Mouse (Mus musculus) gastrocnemius, postnatal 14 days (tissue): ENCODE measurements around the gene Txndc12. TPM values are rescaled to one million over a fixed set of nuclear protein-coding genes. Genes with fewer than 3 reads are reported as not detected.

Experiments
- DNase-seq: peaks from one replicate; pipeline ENCODE4 v3.0.0; 2021; ENCODE audit warnings: mixed read lengths
- intact Hi-C: fragments of 180-260 bp; cut with DNase I; formaldehyde crosslinking; loops from one replicate; pipeline ENCODE4 v1.15.1; 2025; ENCODE audit warnings: low total_unique reads
- long read RNA-seq, 2 experiments: library from polyadenylated mRNA; stranded (forward); transcript quantifications; one replicate each; pipeline ENCODE4 v2.0.0; 2021
- total RNA-seq, 2 experiments: library from RNA; stranded (reverse); gene quantifications; 2 replicates each; pipeline ENCODE4 v1.2.3; 2021

The Txndc12 gene
- 10 to 100 TPM; 16.9 to 19.2 TPM for total RNA-seq
- long read RNA-seq, experiment 1, transcript Txndc12-201 (7 exons, 1,359 nt), result major isoform, 7 of 8 reads
- long read RNA-seq, experiment 1, partial matches to known transcripts, result 0 of 8 reads
- long read RNA-seq, experiment 1, other reads (novel, unspliced or antisense), result 1 of 8 reads
- long read RNA-seq, experiment 2, transcript Txndc12-201 (7 exons, 1,359 nt), result major isoform, 13 of 15 reads
- long read RNA-seq, experiment 2, partial matches to known transcripts, result 1 of 15 reads
- long read RNA-seq, experiment 2, other reads (novel, unspliced or antisense), result 1 of 15 reads

DNA sequence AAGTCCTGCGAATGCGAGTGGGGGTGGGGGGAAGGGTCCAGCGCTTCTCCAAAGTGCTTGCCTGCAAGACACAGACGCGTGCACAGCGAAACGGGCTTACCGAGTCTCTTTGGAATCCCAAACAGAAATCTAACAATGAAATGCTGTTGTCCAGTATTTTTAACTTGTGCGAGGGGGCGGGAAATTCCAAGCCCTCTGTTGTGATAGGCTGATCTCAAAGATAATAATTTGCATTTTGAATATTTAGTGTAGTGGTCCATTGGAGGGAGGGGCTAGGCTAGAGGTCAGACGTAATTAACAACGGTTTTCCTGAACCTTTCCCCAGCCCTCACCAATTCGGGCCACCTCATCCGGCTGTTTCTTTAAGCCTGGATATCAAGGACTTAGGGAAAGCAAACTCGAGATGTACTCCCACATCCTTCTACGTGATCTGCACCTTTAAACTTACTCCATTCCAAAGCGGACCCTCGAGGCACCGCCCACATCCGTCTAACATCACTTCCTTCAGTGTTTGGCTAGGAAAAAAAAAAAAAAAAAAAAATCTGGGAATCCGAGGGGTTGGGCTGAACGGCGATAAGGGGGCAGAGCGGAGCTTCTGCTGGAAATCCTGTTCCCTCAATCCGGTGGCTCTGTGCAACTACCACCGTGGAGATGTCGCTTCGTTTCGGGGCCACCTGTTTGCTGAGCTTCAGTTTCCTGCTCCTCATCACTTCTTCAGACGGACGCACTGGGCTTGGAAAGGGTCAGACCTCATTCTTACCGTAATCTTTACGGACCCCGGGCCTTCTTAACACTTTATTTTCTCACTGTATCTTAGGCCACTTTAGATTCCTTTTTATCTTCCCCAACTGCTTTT, at the start of gene Txndc12:
Gene Txndc12 (plus strand): TSS at position 487 of the 856 bp plus-strand sequence.
- intact Hi-C loops, result no loop called here

DNA sequence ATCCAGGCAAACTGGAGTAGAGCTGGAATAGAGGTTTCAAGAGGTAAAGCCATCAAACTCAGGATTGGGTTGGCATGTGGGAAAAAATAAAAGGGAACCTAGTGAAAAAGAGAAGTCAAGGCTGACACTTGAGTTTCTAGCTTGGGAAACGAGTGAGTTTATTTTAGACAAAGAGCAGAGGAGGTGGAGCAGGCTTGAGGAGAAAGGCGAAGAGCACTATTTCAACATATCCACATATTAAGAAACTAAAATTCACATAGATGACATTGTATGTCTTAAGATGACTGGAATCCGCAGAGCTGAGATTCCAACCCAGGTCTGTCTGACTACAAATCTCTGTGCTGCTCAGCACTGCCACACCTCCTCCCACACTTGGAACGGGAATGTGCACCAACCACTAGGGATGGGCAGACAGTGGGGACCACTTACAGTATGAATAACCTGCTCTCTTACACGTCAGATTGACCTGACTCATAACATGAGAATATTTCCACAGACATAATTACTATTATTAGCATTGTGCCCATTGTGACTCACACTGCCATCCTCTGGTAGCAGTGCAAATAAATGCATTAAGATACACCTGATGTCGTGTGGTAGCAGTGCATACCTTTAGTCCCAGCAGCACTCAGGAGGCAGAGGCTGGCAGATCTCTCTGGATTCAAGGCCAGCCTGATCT, 45.0 kb upstream of the Txndc12 start:
- no peak for DNase-seq
- intact Hi-C loops, result loop anchor here (10.0 kb wide), 1 partner anchor 75 kb away; the partner anchor contains the start of gene 3110021N24Rik

More for the DNA sequence above, at the start of gene Txndc12:
- peak; percentile 86 for DNase-seq

DNA sequence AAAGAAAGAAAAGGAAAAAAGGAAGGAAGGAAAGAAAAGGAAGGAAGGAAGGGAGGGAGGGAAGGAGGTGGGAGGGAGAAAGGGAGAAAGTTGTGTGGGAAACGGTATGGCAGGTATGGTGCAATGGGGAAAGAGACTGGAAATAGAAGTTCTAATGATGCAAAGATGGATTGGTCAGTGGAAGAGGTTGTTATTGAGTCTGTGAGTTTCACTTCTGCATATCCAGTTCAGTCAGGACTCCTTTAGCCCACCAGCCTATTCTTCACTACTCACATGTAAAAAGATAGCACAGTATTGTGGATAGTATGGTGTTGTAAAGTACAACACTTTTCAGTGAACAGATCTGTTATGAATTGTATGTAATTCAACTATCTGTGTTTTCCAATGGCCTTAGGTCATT, 43.9 kb upstream of the Txndc12 start:
- intact Hi-C loops, result no loop called here
- DNase-seq, result no peak

DNA sequence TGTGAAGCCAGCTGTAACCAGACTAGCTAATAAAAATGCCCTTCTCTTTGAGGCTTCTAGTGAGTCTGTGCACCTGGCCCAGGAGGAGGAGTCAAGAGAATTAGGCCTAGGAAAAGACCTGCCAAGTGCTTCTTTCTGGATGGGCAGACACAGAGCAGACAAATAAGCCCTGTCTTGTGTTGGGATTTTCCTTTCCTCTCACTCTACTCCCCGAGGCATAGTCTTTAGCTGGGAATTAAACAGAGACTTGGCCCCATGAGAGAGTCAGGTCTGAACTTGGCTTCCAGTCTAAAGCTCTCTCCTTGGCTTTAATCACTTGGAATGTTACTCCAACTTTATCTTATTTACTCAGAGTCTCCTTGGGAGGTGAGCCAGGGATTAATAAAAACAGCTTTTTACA, 40.5 kb upstream of the Txndc12 start:
- no peak for DNase-seq
- intact Hi-C loops, result no loop called here

DNA sequence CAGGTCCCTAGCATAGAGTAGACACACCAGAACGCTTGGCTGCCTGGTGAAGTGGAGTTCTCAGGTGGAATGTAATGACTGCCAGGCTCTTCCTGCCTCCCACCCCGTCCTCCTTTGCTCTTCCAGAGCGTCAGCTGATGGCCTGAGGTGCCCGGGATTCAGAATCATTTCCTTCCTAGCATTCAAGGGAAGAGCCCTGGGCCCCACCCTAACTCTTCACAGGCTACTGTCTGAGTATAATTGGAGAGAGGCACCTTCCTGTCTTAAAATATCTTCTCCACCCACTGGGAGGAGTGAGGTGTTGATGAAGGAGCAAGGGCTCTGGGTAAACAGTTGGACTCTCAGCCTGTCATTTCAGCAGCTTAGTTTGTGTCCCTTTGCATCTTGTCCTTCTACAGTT, 37.7 kb upstream of the Txndc12 start:
- no peak for DNase-seq
- intact Hi-C loops, result no loop called here

DNA sequence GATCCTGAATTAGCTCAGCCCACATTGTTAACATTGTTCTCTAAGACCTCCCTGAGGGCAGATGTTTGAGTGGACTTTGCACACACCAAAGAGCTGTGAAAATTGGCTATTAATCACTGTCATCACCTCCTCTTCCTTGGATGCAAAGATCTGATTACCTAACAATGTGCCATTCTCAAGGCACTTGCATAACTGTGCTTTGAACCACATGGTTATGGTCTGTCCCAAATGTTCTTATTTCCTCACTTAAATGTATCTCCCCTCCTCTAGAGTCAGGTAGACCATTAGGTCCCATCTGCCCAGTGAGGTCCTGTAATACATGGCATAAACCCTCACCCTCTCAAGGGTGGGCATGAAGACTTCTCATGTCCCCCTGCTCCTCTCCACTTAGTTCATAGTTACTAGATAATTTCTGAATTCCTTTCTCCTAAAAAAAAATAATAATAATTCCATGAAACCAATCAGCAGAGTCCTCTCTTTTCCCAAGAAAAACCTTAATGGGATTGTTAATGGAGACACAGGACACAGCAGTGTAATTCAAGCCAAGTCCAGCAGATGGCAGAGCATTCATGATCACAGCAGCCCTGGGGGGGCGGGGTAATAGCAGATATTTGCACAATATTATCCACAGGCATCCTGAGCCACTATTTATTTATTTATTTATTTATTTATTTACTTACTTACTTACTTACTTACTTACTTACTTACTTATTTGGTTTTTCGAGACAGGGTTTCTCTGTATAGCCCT, 36.1 kb upstream of the Txndc12 start:
- peak; percentile 72 for DNase-seq
- intact Hi-C loops, result no loop called here

DNA sequence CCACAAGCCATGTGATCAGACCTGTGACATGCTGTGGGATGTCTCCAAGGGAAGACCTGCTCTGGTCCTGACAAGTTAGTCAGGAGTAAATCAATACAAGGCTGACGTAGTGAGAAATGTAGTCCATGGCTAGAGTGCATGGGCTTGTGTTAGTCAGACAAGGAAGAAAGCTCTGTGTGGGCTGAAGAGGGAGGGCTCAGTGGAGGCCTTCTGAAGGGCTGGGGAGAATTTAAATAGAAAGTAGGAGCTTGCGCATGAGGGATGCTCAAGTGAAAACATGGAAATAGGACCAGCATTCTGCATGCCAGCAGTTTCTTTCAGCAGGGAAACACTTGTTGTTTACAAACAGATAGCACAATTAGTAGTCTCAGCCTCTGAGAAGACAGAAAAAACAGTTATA, 30.9 kb upstream of the Txndc12 start:
- intact Hi-C loops, result no loop called here

DNA sequence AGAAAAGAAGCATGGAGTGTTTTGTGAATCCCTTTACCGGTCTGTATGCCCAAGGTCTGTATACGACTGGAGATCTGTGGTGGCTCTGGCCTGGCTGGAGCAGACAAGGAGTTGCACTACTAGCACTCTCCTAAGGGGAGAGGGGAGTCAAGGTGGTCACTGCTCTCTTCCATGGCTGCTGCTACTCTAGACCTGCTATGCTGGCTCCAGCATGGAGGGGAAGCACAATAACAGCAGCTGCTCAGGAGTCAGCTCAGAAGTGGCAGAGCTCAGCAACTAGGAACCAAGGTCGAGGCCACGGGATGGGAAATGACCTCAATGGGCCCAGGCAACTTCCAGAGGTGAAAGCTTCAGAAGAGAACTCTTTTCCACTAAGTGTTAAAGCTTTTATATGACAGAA, 23.3 kb upstream of the Txndc12 start:
- DNase-seq, result no peak
- intact Hi-C loops, result no loop called here

More for the DNA sequence above, 30.9 kb upstream of the Txndc12 start:
- DNase-seq, result no peak

DNA sequence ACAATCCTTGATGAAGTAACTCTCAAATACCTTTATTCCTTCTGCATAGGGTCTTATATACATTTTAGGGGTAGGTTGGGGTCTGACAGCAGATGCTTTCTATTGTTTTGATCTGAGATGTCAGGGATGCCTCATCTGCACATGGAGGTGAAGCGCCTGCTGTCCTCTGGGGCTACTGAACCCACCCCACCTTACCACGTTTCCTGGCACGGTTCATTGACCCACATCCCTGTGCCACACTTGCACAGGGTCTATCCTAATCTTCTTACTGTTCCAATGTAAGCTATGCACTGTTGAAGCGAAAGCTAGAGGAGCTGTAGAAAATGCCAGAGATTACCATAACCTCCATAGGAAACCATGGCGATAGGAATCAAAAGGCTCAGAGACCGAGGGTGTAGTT, 22.9 kb upstream of the Txndc12 start:
- intact Hi-C loops, result no loop called here
- DNase-seq, result no peak

DNA sequence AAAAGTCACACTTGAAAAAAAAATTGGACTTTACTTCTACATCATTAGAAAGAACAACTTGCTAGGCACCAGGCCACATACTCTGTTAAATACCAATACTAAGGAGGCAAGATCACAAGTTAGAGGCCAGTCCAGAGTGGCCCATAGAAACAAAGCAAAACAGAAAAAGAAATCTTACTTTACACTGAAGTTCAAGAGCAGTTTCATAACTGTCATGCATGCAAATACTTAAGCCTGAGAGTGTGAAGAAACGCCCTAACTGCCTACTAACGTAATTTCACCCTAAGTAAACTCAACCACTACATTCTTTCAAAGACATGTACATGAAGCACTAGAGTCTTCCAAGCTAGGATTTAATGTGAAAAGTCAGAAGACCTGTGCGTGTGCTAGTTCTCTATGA, 8.7 kb upstream of the Txndc12 start:
- intact Hi-C loops, result no loop called here
- no peak for DNase-seq

DNA sequence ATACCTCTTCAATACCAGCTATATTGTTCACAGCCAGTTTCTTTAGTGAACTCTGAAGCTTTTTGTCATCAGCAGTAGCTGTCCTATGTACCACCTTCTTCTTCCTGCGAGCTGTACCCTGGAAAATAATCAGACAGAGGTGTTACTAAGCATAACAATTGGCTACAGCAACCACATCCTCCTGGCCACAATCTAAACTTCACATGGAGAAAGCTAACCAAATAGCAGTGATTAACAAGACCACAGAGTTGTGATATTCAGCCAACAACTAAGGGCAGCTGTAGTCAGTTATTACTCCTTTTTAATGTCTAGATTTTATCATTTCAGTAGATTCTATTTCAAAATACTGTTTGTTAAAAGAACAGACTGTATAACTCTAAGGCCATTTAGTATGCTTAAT, 8.3 kb upstream of the Txndc12 start:
- intact Hi-C loops, result no loop called here
- DNase-seq, result no peak

DNA sequence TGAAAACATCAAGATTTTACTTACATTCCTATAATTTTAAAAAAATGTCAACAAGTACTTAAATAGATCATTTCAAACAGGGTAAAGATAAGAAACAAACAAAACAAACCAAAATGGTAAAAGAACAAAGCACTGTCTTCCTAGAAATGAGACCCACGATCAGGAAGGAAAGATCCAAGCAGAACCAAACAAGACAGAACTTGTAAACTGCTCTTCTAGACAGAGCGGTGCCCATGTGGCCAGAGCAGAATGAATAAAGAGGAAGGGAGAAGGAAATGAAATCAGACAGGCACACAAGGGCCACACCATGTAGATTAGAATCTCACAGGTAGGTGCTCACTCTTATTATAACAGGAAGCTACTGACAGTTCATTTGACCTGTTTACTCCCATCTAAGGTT, 7.8 kb upstream of the Txndc12 start:
- no peak for DNase-seq

DNA sequence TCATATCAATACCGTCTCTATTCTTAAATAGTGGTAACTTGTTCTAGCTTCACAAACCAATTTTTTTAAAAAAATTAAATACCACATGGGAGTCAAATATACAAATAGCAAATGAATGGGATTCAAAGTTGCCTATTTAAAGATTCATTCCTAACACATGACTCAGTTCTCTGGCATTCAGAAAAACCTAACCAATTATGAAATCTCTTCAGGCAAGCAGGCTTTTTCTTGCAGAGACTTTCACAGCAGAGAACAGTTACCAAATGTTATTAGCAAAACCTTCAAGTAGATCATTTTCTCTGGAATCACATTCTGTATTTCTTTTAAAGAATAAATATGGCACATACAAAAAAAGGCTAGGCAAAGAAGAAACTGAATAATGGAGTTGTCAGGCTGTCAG, 3.7 kb upstream of the Txndc12 start:
- intact Hi-C loops, result no loop called here
- DNase-seq, result no peak

More for the DNA sequence above, 7.8 kb upstream of the Txndc12 start:
- intact Hi-C loops, result no loop called here

DNA sequence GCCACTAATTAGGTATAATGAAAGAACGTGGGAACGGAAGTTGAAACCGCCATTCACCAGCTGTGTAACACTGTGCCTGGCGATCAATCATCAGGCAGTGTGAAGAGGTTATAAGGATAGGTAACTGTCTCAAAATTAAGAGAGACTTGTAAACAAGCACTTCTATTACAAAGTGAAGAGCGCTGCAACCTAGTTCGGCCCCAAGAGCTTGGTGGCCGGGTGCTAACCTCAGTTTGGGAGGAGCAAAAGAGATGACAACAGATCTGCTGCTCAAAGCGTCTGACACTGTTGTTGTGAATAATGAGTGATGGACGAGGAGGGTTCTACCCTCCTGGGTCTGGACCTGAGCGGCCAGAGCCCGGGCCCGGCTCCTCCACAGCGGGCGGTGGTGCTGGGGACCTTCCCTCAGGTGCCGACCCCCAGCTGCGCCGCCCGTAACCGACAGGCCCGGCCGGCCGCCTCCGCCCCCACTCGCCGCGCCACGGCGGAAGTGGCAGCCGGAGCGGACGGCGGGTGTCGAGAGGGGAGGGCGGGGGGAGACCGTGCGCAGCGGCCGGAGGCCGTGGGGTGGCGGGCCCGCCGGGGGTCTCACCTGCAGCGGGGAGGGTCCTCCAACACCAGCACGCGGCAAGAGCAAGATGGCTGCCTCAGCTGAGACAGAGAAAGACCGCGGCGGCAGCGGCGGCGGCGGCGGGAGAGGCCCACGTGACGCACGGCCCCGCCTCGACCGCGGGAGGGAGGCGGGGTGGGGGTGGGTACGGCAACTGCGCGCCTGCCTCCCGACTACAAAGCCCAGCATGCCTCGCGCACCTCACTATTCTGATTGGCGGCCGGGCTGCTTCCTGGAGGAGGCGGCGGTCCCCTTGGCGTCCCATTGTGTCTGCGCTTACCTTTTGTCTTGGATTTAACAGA, 1.2 kb upstream of the Txndc12 start, which contains the start of gene Btf3l4:
Gene Btf3l4 (minus strand): TSS at position 699 of the 912 bp plus-strand sequence.
- intact Hi-C loops, result no loop called here
- DNase-seq, result peak; percentile 92

DNA sequence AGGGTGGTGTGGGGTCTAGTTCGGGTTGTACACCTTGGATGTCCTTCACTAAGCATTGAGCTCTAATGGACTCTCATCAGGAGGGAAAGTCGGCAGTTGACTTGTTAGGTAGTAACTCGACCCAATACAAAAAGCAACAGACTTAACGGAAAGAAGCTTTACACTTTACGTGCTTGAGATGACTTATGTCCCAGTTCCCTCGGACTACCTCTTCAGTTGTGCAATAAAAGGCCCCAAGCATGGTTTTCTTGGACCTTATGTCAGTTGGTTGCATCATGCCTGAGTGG, 630 bp upstream of the Txndc12 start:
- intact Hi-C loops, result no loop called here
- no peak for DNase-seq

DNA sequence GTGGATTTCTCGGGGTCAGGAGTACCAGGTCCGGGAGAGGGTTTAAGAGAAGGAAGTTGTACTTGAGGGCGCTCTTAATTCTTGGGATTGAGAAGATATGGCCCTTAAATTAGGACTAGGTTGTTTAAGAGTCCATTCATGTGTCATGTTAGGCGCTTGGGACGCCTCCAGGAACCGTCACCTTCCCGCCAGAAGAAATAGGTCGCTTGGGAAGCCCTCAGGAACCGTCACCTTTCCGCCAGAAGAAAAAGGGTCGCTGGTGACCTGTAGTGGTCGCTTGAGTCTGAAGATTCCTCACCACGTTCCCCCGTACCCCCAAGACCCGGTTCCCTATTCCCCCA, 540 bp downstream of the Txndc12 start:
- DNase-seq, result no peak
- intact Hi-C loops, result no loop called here

DNA sequence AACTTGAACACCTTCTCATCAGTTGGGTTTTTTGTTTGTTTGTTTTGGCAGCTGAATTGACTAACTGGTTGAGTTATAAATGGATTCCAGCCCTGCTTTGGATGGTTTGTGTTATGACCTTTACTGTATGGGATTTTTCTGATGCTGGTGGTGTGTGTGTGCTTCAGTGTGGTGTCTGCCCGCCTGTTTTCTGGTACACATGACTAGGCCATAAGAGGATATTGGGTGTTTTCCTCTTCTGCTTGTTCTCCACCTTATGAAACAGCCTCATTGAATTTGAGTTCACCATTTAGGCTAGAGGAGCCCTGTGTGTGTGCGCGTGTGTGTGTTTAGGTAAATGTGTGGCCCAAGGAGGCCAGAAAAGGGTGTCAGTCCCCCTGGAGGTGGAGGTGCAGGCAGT, 1.1 kb downstream of the Txndc12 start:
- intact Hi-C loops, result no loop called here
- DNase-seq, result no peak

DNA sequence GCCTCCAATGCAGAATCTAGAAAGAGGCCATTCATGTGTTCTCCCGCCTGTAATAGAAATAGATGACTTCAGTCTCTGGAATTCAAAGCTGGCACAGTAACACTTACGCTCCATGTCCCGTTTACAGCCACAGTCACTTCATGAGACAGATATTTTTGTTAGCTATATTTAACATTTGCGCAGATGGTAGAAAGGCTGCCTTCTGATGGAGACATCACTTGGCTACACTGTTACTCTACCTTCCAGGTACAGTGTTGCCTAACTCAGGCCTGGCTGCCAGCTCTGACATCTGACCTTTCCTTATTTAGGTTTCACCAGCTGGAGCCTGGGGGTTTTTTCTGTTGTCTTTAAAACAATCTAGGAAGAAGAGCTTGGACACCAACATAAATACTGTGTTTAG, 3.6 kb downstream of the Txndc12 start:
- intact Hi-C loops, result no loop called here
- DNase-seq, result no peak
